Mouse (Mus musculus): ENCODE results near the gene Ubac1. TPM values are rescaled to one million over a fixed set of nuclear protein-coding genes. Genes with fewer than 3 reads are reported as not detected.

Ubac1 gene
- polyA plus RNA-seq, 1 experiment from 2014 or later, result 93.6 TPM

GRCm38 (mm10) chr2:26052806-26053205 is 31.3 kb upstream of the Ubac1 start:
- H3K9ac ChIP-seq, result no peak overlapping the region
- H3K4me2 ChIP-seq, result no peak overlapping the region
- H3K4me3 ChIP-seq, result no peak overlapping the region
- H3K36me3 ChIP-seq, result no peaks in the 10 kb centered on the region
- no peak overlapping the region for H3K27ac ChIP-seq
- ATAC-seq (ENCODE audit: insufficient number of reproducible peaks, insufficient read depth, low FRiP score, low TSS enrichment, low read depth), result peak; percentile 8; the same call in 1 of the 2 replicates
- 0 out of 2 replicates have a peak, but pooled peaks cover 3% of the 10 kb centered on the region for H3K4me1 ChIP-seq
- H3K27me3 ChIP-seq, result no peaks in the 10 kb centered on the region
- H3K9me3 ChIP-seq, result no peaks in the 10 kb centered on the region
- WGBS, result 49% methylated on average over 4 of the region's 4 CpGs

GRCm38 (mm10) chr2:26048816-26049215 is 27.3 kb upstream of the Ubac1 start:
- no peaks in the 10 kb centered on the region for H3K9me3 ChIP-seq
- WGBS, result 65% methylated on average over 5 of the region's 5 CpGs
- H3K27me3 ChIP-seq, result no peaks in the 10 kb centered on the region
- H3K4me1 ChIP-seq, result no peaks in the 10 kb centered on the region
- H3K4me2 ChIP-seq, result no peak overlapping the region
- H3K36me3 ChIP-seq, result no peaks in the 10 kb centered on the region
- no peak overlapping the region for H3K27ac ChIP-seq
- no peak overlapping the region for H3K4me3 ChIP-seq
- no peak for ATAC-seq (ENCODE audit: insufficient number of reproducible peaks, insufficient read depth, low FRiP score, low TSS enrichment, low read depth)
- H3K9ac ChIP-seq, result no peak overlapping the region

GRCm38 (mm10) chr2:26044216-26044615 is 22.7 kb upstream of the Ubac1 start:
- Histone ChIP-seq H3K4me1 (no peaks in the 10 kb centered on the region), H3K27ac (no peak overlapping the region), H3K9ac (no peak overlapping the region), H3K9me3 (no peaks in the 10 kb centered on the region), H3K4me3 (no peak overlapping the region), H3K36me3 (no peaks in the 10 kb centered on the region), H3K4me2 (no peak overlapping the region), H3K27me3 (0 out of 2 replicates have a peak, but pooled peaks cover 4% of the 10 kb centered on the region)
- 60% methylated on average over 9 of the region's 9 CpGs for WGBS
- ATAC-seq (ENCODE audit: insufficient number of reproducible peaks, insufficient read depth, low FRiP score, low TSS enrichment, low read depth), result no peak

- H3K27ac ChIP-seq, result no peak overlapping the region
- no peak for ATAC-seq (ENCODE audit: insufficient number of reproducible peaks, insufficient read depth, low FRiP score, low TSS enrichment, low read depth)
- 77% methylated on average over 3 of the region's 3 CpGs for WGBS
These were observed 21.1 kb upstream of the Ubac1 start for GRCm38 (mm10) chr2:26042603-26043002.

GRCm38 (mm10) chr2:26041163-26041810 is 19.7 kb upstream of the Ubac1 start:
- Histone ChIP-seq H3K36me3 (no peaks in the 10 kb centered on the region), H3K27ac (no peak overlapping the region), H3K4me2 (no peak overlapping the region), H3K4me1 (no peaks in the 10 kb centered on the region), H3K9ac (peak overlapping the region; percentile 27; the same call in 1 of the 2 replicates), H3K27me3 (0 out of 2 replicates have a peak, but pooled peaks cover 4% of the 10 kb centered on the region), H3K4me3 (no peak overlapping the region), H3K9me3 (no peaks in the 10 kb centered on the region)
- 59% methylated on average over 14 of the region's 14 CpGs for WGBS
- no peak for ATAC-seq (ENCODE audit: insufficient number of reproducible peaks, insufficient read depth, low FRiP score, low TSS enrichment, low read depth)

More at GRCm38 (mm10) chr2:26042603-26043002, 21.1 kb upstream of the Ubac1 start:
- H3K4me2 ChIP-seq, result no peak overlapping the region
- no peaks in the 10 kb centered on the region for H3K4me1 ChIP-seq
- H3K9me3 ChIP-seq, result no peaks in the 10 kb centered on the region
- H3K36me3 ChIP-seq, result no peaks in the 10 kb centered on the region
- no peak overlapping the region for H3K4me3 ChIP-seq
- no peak overlapping the region for H3K9ac ChIP-seq
- 0 out of 2 replicates have a peak, but pooled peaks cover 4% of the 10 kb centered on the region for H3K27me3 ChIP-seq

GRCm38 (mm10) chr2:26039951-26040350 is 18.4 kb upstream of the Ubac1 start:
- ATAC-seq (ENCODE audit: insufficient number of reproducible peaks, insufficient read depth, low FRiP score, low TSS enrichment, low read depth), result no peak
- H3K27ac ChIP-seq, result no peak overlapping the region
- H3K27me3 ChIP-seq, result 0 out of 2 replicates have a peak, but pooled peaks cover 4% of the 10 kb centered on the region
- H3K36me3 ChIP-seq, result no peaks in the 10 kb centered on the region
- H3K9me3 ChIP-seq, result no peaks in the 10 kb centered on the region
- H3K4me2 ChIP-seq, result no peak overlapping the region
- WGBS, result 77% methylated on average over 14 of the region's 14 CpGs
- no peak overlapping the region for H3K4me3 ChIP-seq
- H3K4me1 ChIP-seq, result no peaks in the 10 kb centered on the region
- H3K9ac ChIP-seq, result peak overlapping the region; percentile 32; the same call in 1 of the 2 replicates

- 72% methylated on average over 6 of the region's 6 CpGs for WGBS
- Histone ChIP-seq H3K9ac (no peak overlapping the region), H3K4me1 (no peaks in the 10 kb centered on the region), H3K4me2 (no peak overlapping the region), H3K36me3 (no peaks in the 10 kb centered on the region), H3K27me3 (peaks cover 4% of the 10 kb centered on the region; the same call in 1 of the 2 replicates), H3K9me3 (no peaks in the 10 kb centered on the region), H3K27ac (no peak overlapping the region), H3K4me3 (no peak overlapping the region)
- no peak for ATAC-seq (ENCODE audit: insufficient number of reproducible peaks, insufficient read depth, low FRiP score, low TSS enrichment, low read depth)
These were observed 15.8 kb upstream of the Ubac1 start for GRCm38 (mm10) chr2:26037386-26037785.

GRCm38 (mm10) chr2:26034344-26035050 is 12.9 kb upstream of the Ubac1 start:
- H3K9me3 ChIP-seq, result no peaks in the 10 kb centered on the region
- no peak overlapping the region for H3K27ac ChIP-seq
- WGBS, result 84% methylated on average over 15 of the region's 15 CpGs
- H3K9ac ChIP-seq, result no peak overlapping the region
- H3K4me1 ChIP-seq, result no peaks in the 10 kb centered on the region
- H3K4me3 ChIP-seq, result no peak overlapping the region
- no peaks in the 10 kb centered on the region for H3K36me3 ChIP-seq
- no peak for ATAC-seq (ENCODE audit: insufficient number of reproducible peaks, insufficient read depth, low FRiP score, low TSS enrichment, low read depth)
- no peak overlapping the region for H3K4me2 ChIP-seq
- no peaks in the 10 kb centered on the region; the same call in 1 of the 2 replicates for H3K27me3 ChIP-seq

GRCm38 (mm10) chr2:26030288-26030687 is 8.7 kb upstream of the Ubac1 start:
- H3K9ac ChIP-seq, result no peak overlapping the region
- H3K9me3 ChIP-seq, result no peaks in the 10 kb centered on the region
- no peaks in the 10 kb centered on the region for H3K4me1 ChIP-seq
- H3K4me2 ChIP-seq, result no peak overlapping the region
- no peak for ATAC-seq (ENCODE audit: insufficient number of reproducible peaks, insufficient read depth, low FRiP score, low TSS enrichment, low read depth)
- WGBS, result 49% methylated on average over 3 of the region's 3 CpGs
- no peaks in the 10 kb centered on the region for H3K36me3 ChIP-seq
- H3K27me3 ChIP-seq, result peaks cover 3% of the 10 kb centered on the region; the same call in 1 of the 2 replicates
- no peak overlapping the region for H3K27ac ChIP-seq
- H3K4me3 ChIP-seq, result no peak overlapping the region

- Histone ChIP-seq H3K9ac (no peak overlapping the region), H3K4me1 (peaks cover 13% of the 10 kb centered on the region), H3K27ac (no peak overlapping the region), H3K4me3 (no peak overlapping the region), H3K4me2 (no peak overlapping the region), H3K27me3 (0 out of 2 replicates have a peak, but pooled peaks cover 3% of the 10 kb centered on the region), H3K9me3 (no peaks in the 10 kb centered on the region), H3K36me3 (no peaks in the 10 kb centered on the region)
- ATAC-seq (ENCODE audit: insufficient number of reproducible peaks, insufficient read depth, low FRiP score, low TSS enrichment, low read depth), result no peak
- 30% methylated on average over 4 of the region's 4 CpGs for WGBS
These were observed 2.9 kb upstream of the Ubac1 start for GRCm38 (mm10) chr2:26024138-26025075.

GRCm38 (mm10) chr2:26022626-26023025 is 1.1 kb upstream of the Ubac1 start:
- Histone ChIP-seq H3K4me1 (peaks cover 13% of the 10 kb centered on the region), H3K4me3 (no peak overlapping the region), H3K27ac (no peak overlapping the region), H3K27me3 (0 out of 2 replicates have a peak, but pooled peaks cover 3% of the 10 kb centered on the region), H3K4me2 (no peak overlapping the region), H3K36me3 (no peaks in the 10 kb centered on the region), H3K9ac (no peak overlapping the region), H3K9me3 (no peaks in the 10 kb centered on the region)
- WGBS, result 69% methylated on average over 1 of the region's 1 CpGs
- ATAC-seq (ENCODE audit: insufficient number of reproducible peaks, insufficient read depth, low FRiP score, low TSS enrichment, low read depth), result no peak

Measured in embryonic facial prominence, embryonic 13.5 days (tissue).